In genomic region chr16:81502578-81502977, GRCm38 (mm10) we compare ENCODE assay signal across 14 mouse cellular contexts.
"Had no signal": no experiment of that assay in that cellular context is flagged by ENCODE, and none has a peak within 500 bp of the region (broad histone marks: within the 10 kb centered on the region; RNA-seq: fewer than 3 reads in every experiment).

No protein-coding gene starts in this region.

- ATAC-seq: liver, embryonic 12.5 days had no signal

- H3K36me3 ChIP-seq: liver, embryonic 12.5 days; midbrain, embryonic 12.5 days; neural tube, embryonic 12.5 days had no signal

- H3K4me2 ChIP-seq: liver, embryonic 12.5 days; lung, embryonic 14.5 days; midbrain, embryonic 12.5 days; neural tube, embryonic 12.5 days had no signal

- H3K9me3 ChIP-seq: liver, embryonic 12.5 days; midbrain, embryonic 12.5 days; neural tube, embryonic 12.5 days had no signal

- H3K4me1 ChIP-seq: liver, embryonic 12.5 days; midbrain, embryonic 12.5 days; neural tube, embryonic 12.5 days had no signal

- DNase-seq: lung, adult 18-20 months; lung, postnatal 10 days; lung, postnatal 4 days; right cerebral cortex, postnatal 25 days; right cerebral cortex, postnatal 4 days; spleen, adult 18-20 months; thymus, adult 18-20 months; thymus, postnatal 14 days; thymus, postnatal 36 days had no signal

- H3K4me3 ChIP-seq: liver, embryonic 12.5 days; midbrain, embryonic 12.5 days; neural tube, embryonic 12.5 days had no signal

- H3K9ac ChIP-seq: liver, embryonic 12.5 days; liver, embryonic 14.5 days; lung, embryonic 14.5 days; midbrain, embryonic 12.5 days; neural tube, embryonic 12.5 days had no signal

- H3K27ac ChIP-seq: liver, embryonic 12.5 days; liver, embryonic 14.5 days; midbrain, embryonic 12.5 days; neural tube, embryonic 12.5 days had no signal

- H3K27me3 ChIP-seq: liver, embryonic 12.5 days; midbrain, embryonic 12.5 days; neural tube, embryonic 12.5 days had no signal
